26 mouse cellular contexts compared by ENCODE assay signal in the genomic region with DNA sequence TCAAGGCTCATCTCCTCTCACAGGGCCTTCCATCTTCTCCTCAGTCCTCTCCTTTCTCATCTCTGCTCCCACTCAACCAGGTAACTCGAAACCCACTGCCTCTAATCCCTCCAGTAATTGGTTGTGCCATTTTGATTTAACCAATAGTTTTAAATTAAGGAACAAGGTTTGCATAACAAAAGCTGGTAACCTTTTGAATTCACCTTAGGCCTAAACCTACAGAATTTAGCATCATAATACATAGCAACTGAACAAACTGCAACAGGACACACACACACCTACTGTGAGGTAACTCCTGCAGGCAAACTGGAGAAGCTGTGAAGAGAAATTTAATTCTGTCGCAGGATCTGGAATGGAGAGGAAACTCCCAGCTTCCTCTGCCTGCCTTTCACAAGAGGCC.
"Had no signal": no experiment of that assay in that cellular context is flagged by ENCODE, and none has a peak within 500 bp of the region (broad histone marks: within the 10 kb centered on the region; RNA-seq: fewer than 3 reads in every experiment).

No protein-coding gene starts in this region.

- ATAC-seq: hindbrain, postnatal 0 days; intestine, embryonic 15.5 days; intestine, postnatal 0 days had no signal

- H3K9ac ChIP-seq: heart, embryonic 13.5 days; heart, embryonic 15.5 days; hindbrain, embryonic 13.5 days; hindbrain, embryonic 15.5 days; intestine, embryonic 15.5 days; limb, embryonic 12.5 days; liver, embryonic 13.5 days had no signal

- H3K4me3 ChIP-seq: heart, adult 2 months; heart, embryonic 13.5 days; heart, embryonic 15.5 days; hindbrain, embryonic 13.5 days; hindbrain, embryonic 15.5 days; intestine, embryonic 15.5 days; layer of hippocampus, adult 2 months; left cerebral cortex, adult 2 months; limb, embryonic 10.5 days; limb, embryonic 12.5 days; liver, embryonic 13.5 days had no signal

- H3K4me1 ChIP-seq: heart, embryonic 13.5 days; heart, embryonic 15.5 days; hindbrain, embryonic 15.5 days; intestine, embryonic 15.5 days; limb, embryonic 10.5 days; limb, embryonic 12.5 days; liver, embryonic 13.5 days had no signal

- H3K27ac ChIP-seq: heart, adult 2 months; heart, embryonic 13.5 days; heart, embryonic 15.5 days; hindbrain, embryonic 13.5 days; hindbrain, embryonic 15.5 days; hindbrain, postnatal 0 days; intestine, embryonic 15.5 days; layer of hippocampus, adult 2 months; left cerebral cortex, adult 2 months; limb, embryonic 10.5 days; limb, embryonic 12.5 days; liver, embryonic 13.5 days had no signal

- H3K27me3 ChIP-seq: heart, embryonic 13.5 days; heart, embryonic 15.5 days; hindbrain, embryonic 13.5 days; hindbrain, embryonic 15.5 days; intestine, embryonic 15.5 days; limb, embryonic 12.5 days; liver, embryonic 13.5 days had no signal

- DNase-seq: gastrocnemius, postnatal 14 days; gastrocnemius, postnatal 36 days; heart, adult 11 months; heart, adult 2 months; heart, postnatal 14 days; heart, postnatal 36 days; kidney, adult 18-20 months; kidney, adult 8-10 months; kidney, postnatal 10 days; kidney, postnatal 25 days; kidney, postnatal 4 days; liver; liver, embryonic 13.5 days had no signal

- H3K9me3 ChIP-seq: heart, embryonic 13.5 days; heart, embryonic 15.5 days; hindbrain, embryonic 13.5 days; hindbrain, embryonic 15.5 days; intestine, embryonic 15.5 days; limb, embryonic 10.5 days; limb, embryonic 12.5 days; liver, embryonic 13.5 days had no signal

- H3K36me3 ChIP-seq: heart, embryonic 13.5 days; heart, embryonic 15.5 days; hindbrain, embryonic 13.5 days; hindbrain, embryonic 15.5 days; intestine, embryonic 15.5 days; limb, embryonic 10.5 days; limb, embryonic 12.5 days; liver, embryonic 13.5 days had no signal

- H3K4me2 ChIP-seq: heart, embryonic 11.5 days; heart, embryonic 13.5 days; heart, embryonic 15.5 days; hindbrain, embryonic 13.5 days; hindbrain, embryonic 15.5 days; intestine, embryonic 15.5 days; limb, embryonic 12.5 days; liver, embryonic 11.5 days; liver, embryonic 13.5 days had no signal
